Mouse (Mus musculus): Measurements from ENCODE around the gene Prdm2. TPM values are rescaled to one million over a fixed set of nuclear protein-coding genes. Genes with fewer than 3 reads are reported as not detected.

The Prdm2 gene
- polyA plus RNA-seq, 1 experiment = 8.9 TPM

DNA sequence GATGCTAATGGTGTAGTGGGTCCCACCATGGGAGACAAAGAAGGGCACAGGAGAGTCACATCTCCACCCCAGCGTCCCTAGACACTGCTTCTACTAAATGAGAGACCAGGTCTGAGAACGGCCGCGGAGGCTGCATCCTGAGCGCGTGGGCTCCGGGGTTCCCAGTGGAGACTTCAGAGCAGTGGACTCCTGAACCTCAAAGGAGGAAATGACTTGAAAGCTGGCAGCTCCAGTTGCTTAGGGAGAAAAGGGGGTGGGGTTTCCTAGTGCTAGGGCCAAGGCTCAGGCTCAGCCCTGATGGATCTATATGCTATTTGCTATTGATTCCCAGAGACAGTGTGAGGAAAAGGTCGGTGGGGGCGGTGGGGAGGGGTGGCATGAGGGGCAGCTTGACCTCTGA, 104.2 kb downstream of the Prdm2 start:
- no peak for TF ChIP-seq GATA1 (IDR thresholded peaks at IDR 0.05; ENCODE audit: low read length)

DNA sequence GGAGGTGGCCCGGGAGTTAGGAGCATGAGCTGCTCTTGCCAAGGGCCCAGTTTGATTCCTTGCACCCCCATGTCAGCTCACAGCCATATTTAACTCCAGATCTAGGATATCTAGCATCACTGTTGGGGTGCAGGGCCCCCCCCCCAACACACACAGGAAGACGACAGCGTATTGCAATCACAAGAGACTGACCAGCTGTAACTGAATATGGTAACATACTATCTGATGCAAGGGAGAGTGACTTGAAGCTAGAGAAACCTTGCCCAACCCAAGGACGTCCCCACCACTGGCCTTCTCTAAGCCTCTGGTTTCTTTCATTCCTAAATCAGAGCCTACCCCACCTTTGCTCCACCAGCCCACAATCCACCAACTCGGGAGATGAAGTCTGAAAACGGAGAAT, 105.8 kb downstream of the Prdm2 start:
- TF ChIP-seq GATA1 (IDR thresholded peaks at IDR 0.05; ENCODE audit: low read length) = no peak

DNA sequence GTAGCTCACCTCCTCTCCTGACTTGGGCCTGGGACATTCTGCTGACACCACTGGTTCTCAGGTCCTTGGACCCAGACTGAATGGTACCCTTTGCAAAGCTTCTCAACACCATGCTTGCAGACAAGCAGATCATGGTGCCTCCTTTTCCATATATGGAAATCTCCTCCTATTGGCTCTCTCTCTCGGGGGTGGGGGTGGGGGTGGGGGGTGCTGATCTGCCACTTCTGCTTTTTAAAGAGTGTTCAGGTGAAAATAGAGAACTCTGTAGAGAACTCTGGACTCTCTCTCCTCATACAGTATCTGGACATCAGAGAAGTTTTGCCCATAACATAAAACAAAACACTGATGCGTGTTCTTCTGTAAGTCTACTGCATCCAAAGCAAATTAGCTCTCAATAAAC, 106.2 kb downstream of the Prdm2 start:
- no peak for TF ChIP-seq GATA1 (IDR thresholded peaks at IDR 0.05; ENCODE audit: low read length)

DNA sequence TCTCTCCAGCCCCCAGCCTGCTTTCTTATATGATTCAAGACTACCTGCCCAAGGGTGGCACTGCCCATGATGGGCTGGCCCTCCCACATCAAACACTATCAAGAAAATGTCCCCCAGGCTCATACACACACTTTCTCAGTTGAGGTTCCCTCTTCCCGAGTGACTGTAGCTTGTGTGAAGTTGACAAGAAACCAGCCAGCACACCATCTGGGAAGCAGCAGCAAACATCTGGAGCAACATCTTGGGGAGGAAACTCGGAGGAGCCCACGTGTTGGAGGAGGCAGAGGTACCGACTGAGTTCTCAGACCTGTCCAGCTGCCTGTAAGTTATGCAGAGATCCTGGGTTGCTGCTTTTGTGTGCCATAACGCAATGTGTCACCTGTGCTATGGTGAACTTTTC, 108.1 kb downstream of the Prdm2 start:
- no peak for TF ChIP-seq GATA1 (IDR thresholded peaks at IDR 0.05; ENCODE audit: low read length)

DNA sequence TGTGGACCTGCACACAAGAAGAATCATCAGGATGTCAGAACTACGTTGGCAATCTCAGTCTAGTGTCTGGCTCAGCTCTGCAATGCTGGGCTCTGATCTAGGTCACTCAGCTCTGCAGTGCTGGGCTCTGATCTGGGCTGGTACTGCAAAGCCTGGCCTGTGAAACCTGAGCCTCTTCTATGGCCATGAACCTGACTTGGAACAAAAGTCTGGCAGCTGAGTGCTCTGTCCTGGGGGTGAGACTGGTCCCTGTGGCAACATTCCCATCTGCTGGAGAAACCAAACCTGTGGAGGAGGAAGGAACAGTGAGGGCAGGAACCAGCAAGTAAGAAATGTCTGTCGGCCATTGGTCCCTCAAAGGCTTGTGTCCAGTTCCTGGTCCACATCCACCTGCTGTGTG, 109.0 kb downstream of the Prdm2 start:
- no peak for TF ChIP-seq GATA1 (IDR thresholded peaks at IDR 0.05; ENCODE audit: low read length)

DNA sequence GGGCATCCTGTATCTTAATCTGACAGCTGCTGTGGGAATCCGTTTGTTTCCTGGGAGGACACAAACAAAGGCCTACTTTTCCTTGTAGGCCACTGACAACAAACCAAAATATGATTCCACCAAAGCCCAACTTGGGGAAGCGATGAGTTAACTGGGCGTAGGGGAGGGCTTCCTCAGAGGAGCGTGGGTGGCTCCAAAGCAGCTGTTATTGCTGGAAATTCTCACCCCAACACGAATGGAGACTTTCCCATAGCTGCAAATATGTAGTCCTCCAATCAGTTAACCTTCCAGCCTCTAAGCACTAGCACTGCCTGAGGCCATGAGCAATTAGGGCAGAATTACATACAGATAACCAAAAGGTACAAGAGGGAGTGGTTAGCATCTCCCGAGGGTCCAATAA, 112.6 kb downstream of the Prdm2 start:
- TF ChIP-seq GATA1 (IDR thresholded peaks at IDR 0.05; ENCODE audit: low read length) = no peak

DNA sequence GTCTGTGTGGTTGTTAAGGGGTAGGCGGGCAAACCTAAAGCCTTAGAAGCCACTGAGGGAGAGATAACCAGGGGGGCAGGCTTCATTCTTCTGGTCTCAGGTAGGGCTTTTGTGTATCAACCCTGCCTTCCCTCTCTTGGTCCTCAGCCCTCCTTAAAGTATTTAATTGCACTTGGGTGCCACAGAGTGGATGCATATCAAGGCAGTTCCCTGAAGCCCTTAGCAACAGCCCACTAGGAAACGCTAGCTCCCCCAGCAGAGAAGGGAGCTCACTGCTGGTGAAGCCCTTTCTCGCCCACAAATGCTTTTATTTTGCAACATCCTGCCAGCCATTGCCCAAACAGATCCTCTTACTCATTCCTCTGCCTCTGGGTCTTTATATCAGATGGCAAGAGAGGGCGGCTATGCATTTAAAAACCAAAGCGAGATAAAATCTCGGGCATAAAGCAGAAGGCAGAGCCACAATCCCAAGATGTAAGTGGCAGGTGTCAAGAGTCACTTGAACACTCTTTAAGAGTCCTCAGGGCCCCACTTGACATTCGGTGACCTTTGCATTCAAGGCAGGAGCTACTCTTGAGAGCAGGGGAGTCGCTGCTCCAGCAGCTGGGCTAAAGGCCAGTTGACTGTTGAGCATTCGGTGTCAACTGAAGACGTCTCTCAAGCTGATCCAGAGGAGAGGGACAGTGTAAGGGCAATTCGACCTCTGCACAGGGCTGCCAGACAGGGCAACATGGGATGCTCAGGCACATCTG, 113.3 kb downstream of the Prdm2 start:
- TF ChIP-seq GATA1 (IDR thresholded peaks at IDR 0.05; ENCODE audit: low read length) = no peak

DNA sequence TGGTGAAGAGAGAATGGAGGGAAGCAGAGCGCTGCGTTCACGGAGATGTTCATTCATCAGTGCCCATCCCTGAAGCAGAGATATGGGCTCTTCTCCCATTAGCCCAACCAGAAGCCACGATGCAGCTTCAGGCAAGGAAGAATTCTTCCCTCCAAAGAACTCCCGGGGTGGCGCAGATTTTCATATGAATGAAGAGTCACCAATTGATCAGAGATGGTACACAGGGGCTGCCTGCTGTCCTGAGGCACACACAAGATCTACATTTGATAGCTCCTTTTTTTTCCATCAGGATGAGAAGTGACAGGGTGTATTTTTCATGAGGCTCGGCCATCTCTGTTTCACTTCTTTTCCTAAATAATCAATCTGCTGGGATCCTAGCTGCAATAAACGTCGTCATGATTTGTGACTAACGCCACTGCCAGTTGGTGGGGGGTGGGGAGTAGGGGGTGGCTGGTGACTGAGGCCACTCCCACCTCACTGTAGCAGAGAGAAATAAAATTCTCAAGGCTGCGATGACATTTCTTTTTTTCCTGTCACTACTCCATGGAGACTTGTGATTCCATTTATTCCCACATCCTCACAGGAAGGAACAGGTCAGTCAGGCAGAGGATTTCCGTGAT, 120.6 kb downstream of the Prdm2 start:
- TF ChIP-seq GATA1 (IDR thresholded peaks at IDR 0.05; ENCODE audit: low read length) = no peak

DNA sequence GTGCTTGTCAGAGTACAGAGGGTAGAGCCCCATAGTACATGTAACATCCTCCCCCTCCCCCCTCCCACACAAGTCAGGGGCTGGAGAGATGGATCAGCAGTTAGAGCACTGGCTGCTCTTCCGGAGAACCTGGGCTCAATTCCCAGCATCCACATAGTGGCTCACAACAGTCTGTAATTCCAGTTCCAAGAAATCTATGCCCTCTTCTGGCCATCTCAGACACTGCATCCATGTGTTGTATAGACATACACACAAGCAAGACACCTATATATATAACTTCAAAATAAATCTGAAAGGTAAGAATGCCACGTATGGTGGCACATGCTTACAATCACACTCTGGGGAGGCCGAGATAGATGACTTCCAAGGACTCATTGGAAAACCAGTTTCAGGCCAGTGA, 122.2 kb downstream of the Prdm2 start:
- no peak for TF ChIP-seq GATA1 (IDR thresholded peaks at IDR 0.05; ENCODE audit: low read length)

DNA sequence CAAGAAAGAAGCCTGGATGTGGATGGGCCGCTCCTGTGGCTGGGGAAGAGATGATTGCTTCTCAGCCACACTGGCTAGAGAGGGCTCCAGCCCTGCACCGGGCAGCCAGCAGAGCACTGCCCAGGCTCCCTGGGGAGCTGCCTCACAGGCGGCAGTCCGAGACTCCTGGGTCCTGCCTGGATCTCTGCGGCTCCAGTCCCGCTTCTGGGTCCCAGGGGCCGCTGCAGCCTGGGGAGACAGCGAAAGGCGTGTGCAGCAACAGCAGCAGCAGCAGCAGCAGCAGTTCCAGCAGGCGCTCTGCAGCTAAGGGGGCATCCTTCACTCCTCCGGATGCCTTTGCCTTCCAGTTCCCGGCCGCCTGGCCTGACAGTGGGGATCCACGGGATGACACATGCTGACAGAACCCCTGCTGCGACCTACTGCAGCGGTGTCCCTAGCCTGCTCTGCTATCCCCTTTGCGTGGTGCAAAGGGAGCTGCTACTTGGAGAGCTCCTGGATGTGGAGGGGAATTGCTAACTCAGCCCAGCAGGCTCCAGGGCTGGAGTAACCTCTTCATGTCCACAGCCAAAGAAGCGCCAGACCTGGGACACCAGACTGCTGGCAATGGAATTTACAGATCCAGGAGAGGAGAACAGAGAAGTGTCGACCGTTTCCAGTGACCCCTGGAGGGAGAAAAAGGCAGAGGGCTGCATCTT, 138.6 kb downstream of the Prdm2 start:
- no peak for TF ChIP-seq GATA1 (IDR thresholded peaks at IDR 0.05; ENCODE audit: low read length)

DNA sequence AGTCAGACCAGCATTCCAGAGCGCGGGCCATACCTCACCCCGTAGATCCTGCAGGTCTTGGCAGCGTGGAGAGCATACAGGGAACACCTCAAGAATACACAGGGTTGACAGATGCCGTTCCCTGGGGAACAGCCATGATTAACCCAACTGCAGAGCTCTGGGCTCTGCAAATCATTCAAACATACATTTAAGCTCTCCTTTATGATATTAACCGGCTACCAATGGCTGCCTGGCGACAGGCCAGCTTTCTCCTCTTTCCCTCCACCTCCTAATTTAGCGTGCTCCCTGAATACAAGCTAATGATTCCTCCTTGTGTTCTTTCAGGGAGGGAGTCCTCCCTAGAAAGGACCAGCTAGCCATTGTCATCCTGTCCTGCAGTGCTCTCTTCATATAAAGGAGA, 141.0 kb downstream of the Prdm2 start:
- no peak for TF ChIP-seq GATA1 (IDR thresholded peaks at IDR 0.05; ENCODE audit: low read length)

DNA sequence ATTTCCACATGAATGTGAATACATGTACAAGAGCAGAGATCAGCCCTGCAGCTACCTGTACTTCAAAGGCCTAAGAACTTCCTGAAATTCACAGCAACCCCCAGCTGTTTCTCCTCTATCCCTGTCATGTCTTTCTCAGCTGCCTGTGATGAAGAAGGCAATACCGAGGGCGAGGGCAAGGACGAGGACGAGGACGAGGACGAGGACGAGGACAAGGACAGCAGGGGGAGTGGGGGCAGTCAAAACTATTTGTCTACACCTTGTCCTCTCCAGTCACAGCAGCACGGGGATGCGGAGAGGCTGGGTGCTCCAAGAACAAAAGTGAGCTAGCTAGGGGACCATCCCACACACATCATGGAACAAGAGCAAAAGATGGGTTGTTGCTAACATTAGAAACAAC, 145.8 kb downstream of the Prdm2 start:
- TF ChIP-seq GATA1 (IDR thresholded peaks at IDR 0.05; ENCODE audit: low read length) = no peak

DNA sequence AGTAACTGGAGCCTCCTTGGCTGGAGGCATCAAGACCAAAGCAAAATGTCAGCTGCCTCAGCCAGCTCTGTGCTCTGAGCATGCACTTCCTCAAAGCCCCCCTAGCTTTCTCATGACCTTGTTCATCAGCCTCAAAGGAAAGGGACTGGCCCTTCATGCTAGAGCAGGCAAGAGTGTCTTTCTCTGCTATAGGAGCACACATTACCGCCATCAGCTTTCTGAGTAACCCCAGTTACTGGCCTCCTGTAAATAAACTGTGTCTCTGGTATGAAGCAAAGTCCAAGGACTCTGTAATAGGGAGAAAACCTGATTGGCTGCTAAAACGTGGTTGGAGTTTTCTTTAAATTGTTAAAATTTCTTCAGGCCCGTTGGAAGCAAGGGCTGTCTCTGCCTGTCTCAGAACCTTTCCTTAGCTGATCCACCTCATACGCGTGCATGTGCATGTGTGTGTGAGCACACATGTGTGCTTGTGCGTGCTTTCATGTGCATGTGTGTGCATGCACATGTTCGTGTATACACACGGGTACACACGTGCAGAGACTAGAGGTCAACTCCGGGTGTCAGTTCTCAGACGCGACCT, 153.9 kb downstream of the Prdm2 start:
- no peak for TF ChIP-seq GATA1 (IDR thresholded peaks at IDR 0.05; ENCODE audit: low read length)

Other genes starting within 250 kb of the Prdm2 start
- gene Pdpn, start 86.6 kb upstream of the Prdm2 start, polyA plus RNA-seq (2012) = not detected in 2 replicates
- gene Lrrc38, start 136.8 kb upstream of the Prdm2 start, polyA plus RNA-seq (2012) = not detected in 2 replicates
- not detected in 2 replicates for gene Pramel1, start 181.4 kb upstream of the Prdm2 start, polyA plus RNA-seq (2012)
- gene Pramef8, start 199.4 kb upstream of the Prdm2 start, polyA plus RNA-seq (2012) = 0.50 and 0.85 TPM in 2 replicates
- not detected in 2 replicates for gene Oog4, start 237.3 kb upstream of the Prdm2 start, polyA plus RNA-seq (2012)

All from G1E-ER4 (cell line).